13 mouse cellular contexts compared by ENCODE assay signal in the genomic region with DNA sequence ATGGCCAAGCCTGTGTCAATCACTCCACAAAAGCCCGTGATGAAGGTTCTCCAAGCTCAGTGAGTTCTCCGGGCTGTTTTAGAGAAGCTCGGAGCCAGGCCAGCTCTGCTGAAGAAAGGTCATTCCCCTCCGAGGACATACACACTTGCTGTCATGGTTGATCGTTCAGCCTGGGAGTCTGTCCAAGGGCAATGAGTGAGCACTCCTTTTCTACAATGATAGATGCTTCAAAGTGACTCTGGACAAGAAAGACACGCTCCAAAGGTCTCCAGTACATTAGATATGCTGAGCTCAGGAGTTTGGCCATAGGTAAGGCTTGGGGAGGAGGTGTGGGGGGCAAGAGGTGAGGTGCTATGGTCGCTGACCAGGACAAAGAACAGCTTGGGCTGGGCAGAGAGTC.
DNase-seq lines count a peak whose midpoint lies in the region.
"Had no signal": no experiment of that assay in that cellular context is flagged by ENCODE, and none has a peak within 500 bp of the region (broad histone marks: within the 10 kb centered on the region; RNA-seq: fewer than 3 reads in every experiment).

No protein-coding gene starts in this region.

- DNase-seq in adrenal gland, adult 8-10 months: peak; percentile 69
- peak; percentile 61 for DNase-seq in adrenal gland, postnatal 14 days
- DNase-seq in kidney, adult 8-10 months: peak; percentile 75 to 76
- DNase-seq in kidney, postnatal 10 days: peak; percentile 14
- no peak for DNase-seq in frontal cortex, postnatal 36 days (ENCODE audit: low spot score in 2 of 2)
- no peak for DNase-seq in spleen, postnatal 14 days (ENCODE audit: low spot score in 2 of 2)
- no peak for DNase-seq in cerebellum, adult 11 months
- DNase-seq: cerebellum, adult 8-10 months; cerebellum, postnatal 36 days; left cerebral cortex, postnatal 4 days; right cerebral cortex, adult 18-20 months; right cerebral cortex, postnatal 4 days; thymus, adult 2 months had no signal

Comparison
In these comparisons a context has a peak if more than half of its experiments do, and no peak if none do; other contexts are left out.
1. DNase-seq: peak in adrenal gland, adult 8-10 months (single experiment), adrenal gland, postnatal 14 days (single experiment), kidney, adult 8-10 months (2 of 2) and kidney, postnatal 10 days (single experiment); none in frontal cortex, postnatal 36 days (0 of 2), spleen, postnatal 14 days (0 of 2) and cerebellum, adult 11 months (single experiment).